Mouse (Mus musculus) heart, embryonic 16.5 days (tissue): ENCODE measurements around the gene Frzb. TPM values are rescaled to one million over a fixed set of nuclear protein-coding genes. Genes with fewer than 3 reads are reported as not detected.
A peak's percentile ranks its signal among the peaks of the same experiment; 100 is the strongest.

Source experiments
- ATAC-seq: fragments of 200-750 bp; cut with Nextera tagmentation; replicated peaks from 2 replicates; pipeline ENCODE4 v1.8.0; 2017; ENCODE audit warnings: moderate number of reproducible peaks; ENCODE audit not compliant: insufficient read depth, low FRiP score; ENCODE audit errors: extremely low read depth
- H3K27ac ChIP-seq: fragments of 300-500 bp; sonication (generic); 2 replicates; pipeline ENCODE4 v1.5.1; 2014; ENCODE audit warnings: mild to moderate bottlenecking, low read length, control low read depth, moderate library complexity
- H3K27me3 ChIP-seq: fragments of 300-500 bp; sonication (generic); 2 replicates; pipeline ENCODE4 v1.6.1; 2014; ENCODE audit warnings: low read length, mixed read lengths; ENCODE audit not compliant: control insufficient read depth, insufficient read depth
- H3K36me3 ChIP-seq: fragments of 300-500 bp; sonication (generic); 2 replicates; pipeline ENCODE4 v1.6.1; 2014; ENCODE audit not compliant: control insufficient read depth, insufficient read depth
- H3K4me1 ChIP-seq: fragments of 300-500 bp; sonication (generic); 2 replicates; pipeline ENCODE4 v1.6.1; 2014; ENCODE audit warnings: low read length, mixed read lengths; ENCODE audit not compliant: control insufficient read depth, insufficient read depth
- H3K4me2 ChIP-seq: fragments of 300-500 bp; sonication (generic); 2 replicates; pipeline ENCODE4 v1.6.1; 2014; ENCODE audit warnings: low read depth, mild to moderate bottlenecking, control low read depth, low read length
- H3K4me3 ChIP-seq: fragments of 300-500 bp; sonication (generic); 2 replicates; pipeline ENCODE4 v1.5.1; 2014; ENCODE audit warnings: mild to moderate bottlenecking, control low read depth, low read length
- H3K9ac ChIP-seq: fragments of 300-500 bp; sonication (generic); 2 replicates; pipeline ENCODE4 v1.6.1; 2014; ENCODE audit warnings: low read length, control low read depth
- H3K9me3 ChIP-seq: fragments of 300-500 bp; sonication (generic); replicated peaks from 2 replicates; pipeline ENCODE4 v1.6.1; 2016; ENCODE audit warnings: low read length; ENCODE audit not compliant: control insufficient read depth
- WGBS: fragments of 180-500 bp; shearing (Covaris S2); extraction: QIAGEN DNeasy Blood & Tissue Kit; methylation state at CpG from one replicate; pipeline ENCODE4 v1.1.7; 2014; 5-methylcytosine and 5-hydroxymethylcytosine counted together
- polyA plus RNA-seq: library from polyadenylated mRNA; unstranded; fragments of >200 nt; fragmentation: Nextera tagmentation; extraction: Ambion mirVana; gene quantifications from 2 replicates; pipeline ENCODE4 v1.2.1, GENCODE M21; 2015

The Frzb gene
- polyA plus RNA-seq, 1 experiment from 2014 or later, result 6.5 TPM

DNA sequence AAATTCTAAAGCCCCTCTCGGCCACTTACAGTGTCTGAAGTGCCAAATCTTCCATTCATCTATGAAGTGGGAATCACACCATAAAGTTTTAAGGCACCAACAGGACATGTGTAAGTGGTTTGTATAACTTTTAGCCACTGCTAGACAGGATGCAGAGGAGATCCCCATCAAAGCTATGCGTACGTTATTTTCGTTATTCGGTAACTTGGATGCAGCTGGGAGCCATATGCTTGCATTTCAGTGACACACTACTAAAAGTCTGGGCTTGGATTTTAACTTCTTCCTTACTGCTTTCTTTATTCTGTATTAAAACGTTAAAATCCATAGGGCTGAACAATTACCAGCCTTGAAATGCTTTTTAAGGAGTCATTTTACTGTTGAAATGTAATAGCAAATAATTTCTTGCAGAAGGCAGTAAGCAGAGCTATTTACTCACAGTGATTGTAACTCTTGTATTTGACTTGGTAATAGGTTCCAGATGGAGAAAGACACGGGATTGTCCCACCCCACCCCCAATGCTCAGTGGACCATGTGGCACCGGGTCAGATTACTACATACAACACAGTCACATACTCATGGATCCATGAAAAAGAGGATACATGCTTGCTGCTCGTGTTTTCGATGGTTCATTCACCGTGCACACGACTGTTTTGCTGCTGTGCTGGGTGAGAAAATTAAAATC, 37.4 kb downstream of the Frzb start:
- ATAC-seq, result no peak
- no peak overlapping the region for H3K4me2 ChIP-seq
- no peaks in the 10 kb centered on the region for H3K9me3 ChIP-seq
- H3K4me3 ChIP-seq, result no peak overlapping the region
- H3K36me3 ChIP-seq, result no peaks in the 10 kb centered on the region
- H3K27ac ChIP-seq, result no peak overlapping the region
- WGBS, result 71% methylated on average over 12 of the region's 12 CpGs
- H3K27me3 ChIP-seq, result no peaks in the 10 kb centered on the region
- H3K9ac ChIP-seq, result no peak overlapping the region
- H3K4me1 ChIP-seq, result no peaks in the 10 kb centered on the region

DNA sequence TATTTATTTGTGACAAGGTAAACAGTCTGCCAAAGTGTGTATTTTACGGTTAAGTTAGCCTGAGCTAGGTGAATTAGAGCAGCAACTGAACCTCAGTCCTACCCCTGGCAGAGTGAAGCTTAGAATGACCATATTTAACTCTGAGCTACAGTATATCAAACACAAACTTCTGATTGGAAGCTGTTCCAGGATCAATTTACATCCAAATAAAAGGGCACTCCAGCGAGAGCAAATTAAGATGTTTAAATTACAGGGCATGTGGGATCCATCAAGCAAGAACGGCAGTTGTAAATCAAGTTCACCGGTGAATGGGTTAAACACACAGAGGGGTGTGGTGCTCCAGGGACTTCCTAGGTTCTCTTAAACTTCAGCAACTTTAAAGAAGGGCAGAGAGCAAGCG, 42.7 kb downstream of the Frzb start:
- H3K4me1 ChIP-seq, result no peaks in the 10 kb centered on the region
- no peak overlapping the region for H3K4me3 ChIP-seq
- H3K9ac ChIP-seq, result no peak overlapping the region
- H3K4me2 ChIP-seq, result no peak overlapping the region
- H3K27me3 ChIP-seq, result no peaks in the 10 kb centered on the region
- no peak overlapping the region for H3K27ac ChIP-seq
- WGBS, result 52% methylated on average over 5 of the region's 5 CpGs
- no peaks in the 10 kb centered on the region for H3K9me3 ChIP-seq
- no peaks in the 10 kb centered on the region for H3K36me3 ChIP-seq
- no peak for ATAC-seq

DNA sequence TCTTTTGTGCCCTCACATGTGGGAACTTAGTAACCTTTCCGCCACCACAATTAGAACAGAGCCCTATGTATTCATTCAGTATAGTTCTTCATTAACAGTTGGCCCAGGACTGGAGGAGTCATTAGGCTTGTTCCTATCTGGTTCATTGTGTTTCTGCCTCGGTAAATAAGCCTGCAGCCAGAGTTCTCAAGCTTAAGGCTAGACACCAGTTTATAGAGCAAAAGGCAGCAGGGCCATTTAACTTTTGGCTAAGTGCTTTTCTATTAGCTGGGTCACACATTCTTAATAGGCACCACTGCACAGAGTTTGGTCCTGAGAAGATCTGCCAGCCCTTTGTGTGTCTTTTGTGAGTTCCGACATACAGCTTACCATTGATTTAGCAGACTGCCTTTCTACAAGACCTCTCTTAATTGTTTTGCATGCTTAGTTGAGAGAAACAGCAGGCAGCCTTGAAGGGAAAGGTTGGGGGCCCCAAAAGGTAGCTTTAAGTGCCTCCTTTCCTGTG, 48.8 kb downstream of the Frzb start:
- Histone ChIP-seq H3K36me3 (no peaks in the 10 kb centered on the region), H3K4me3 (no peak overlapping the region), H3K9me3 (no peaks in the 10 kb centered on the region), H3K9ac (no peak overlapping the region), H3K4me2 (no peak overlapping the region), H3K27ac (no peak overlapping the region), H3K27me3 (no peaks in the 10 kb centered on the region), H3K4me1 (no peaks in the 10 kb centered on the region)
- ATAC-seq, result no peak
- 44% methylated on average over 3 of the region's 3 CpGs for WGBS

DNA sequence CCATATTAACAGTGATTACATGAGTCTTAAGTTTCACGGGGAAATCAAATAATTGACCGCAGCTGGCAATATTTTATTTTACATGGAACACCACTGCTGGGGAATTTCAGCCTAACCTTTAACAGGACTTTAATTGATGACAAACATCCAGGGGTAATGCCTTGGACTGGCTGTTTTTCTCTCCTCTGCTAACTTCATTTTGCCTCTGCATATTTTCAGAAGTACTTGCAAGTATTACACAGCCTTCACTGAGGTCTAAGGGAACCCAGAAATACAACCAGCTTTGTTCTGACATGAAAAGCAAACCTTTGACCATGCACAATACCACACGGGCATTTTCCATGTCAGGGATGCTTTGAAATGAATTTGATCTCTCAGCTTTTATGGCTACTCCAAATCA, 50.6 kb downstream of the Frzb start:
- ATAC-seq, result no peak
- no peaks in the 10 kb centered on the region for H3K27me3 ChIP-seq
- WGBS, result 71% methylated on average over 3 of the region's 3 CpGs
- no peaks in the 10 kb centered on the region for H3K9me3 ChIP-seq
- no peak overlapping the region for H3K4me3 ChIP-seq
- H3K4me2 ChIP-seq, result no peak overlapping the region
- H3K4me1 ChIP-seq, result no peaks in the 10 kb centered on the region
- H3K36me3 ChIP-seq, result no peaks in the 10 kb centered on the region
- no peak overlapping the region for H3K9ac ChIP-seq
- no peak overlapping the region for H3K27ac ChIP-seq

DNA sequence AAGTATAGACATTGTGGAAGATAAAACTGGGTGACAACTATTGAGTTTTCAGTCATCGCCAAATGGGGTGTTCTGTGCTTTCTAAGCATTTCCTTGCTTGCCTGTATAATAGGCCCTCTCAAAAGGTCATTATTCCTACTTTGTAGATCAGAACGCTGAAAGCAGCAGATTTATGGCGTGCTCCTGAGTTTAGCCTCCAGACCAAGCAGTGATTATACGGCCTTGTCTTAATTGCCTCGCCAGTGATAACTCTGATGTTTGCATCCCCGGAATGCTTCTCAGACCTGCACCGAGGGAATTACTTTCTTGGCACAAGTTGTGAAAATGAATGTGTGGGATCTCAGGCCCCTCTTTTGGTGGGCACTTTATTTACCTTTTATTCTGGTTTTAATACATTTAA, 51.4 kb downstream of the Frzb start:
- H3K9ac ChIP-seq, result no peak overlapping the region
- H3K9me3 ChIP-seq, result no peaks in the 10 kb centered on the region
- H3K4me1 ChIP-seq, result no peaks in the 10 kb centered on the region
- H3K4me2 ChIP-seq, result no peak overlapping the region
- ATAC-seq, result no peak
- no peaks in the 10 kb centered on the region for H3K36me3 ChIP-seq
- no peaks in the 10 kb centered on the region for H3K27me3 ChIP-seq
- 52% methylated on average over 7 of the region's 7 CpGs for WGBS
- H3K27ac ChIP-seq, result no peak overlapping the region
- no peak overlapping the region for H3K4me3 ChIP-seq

DNA sequence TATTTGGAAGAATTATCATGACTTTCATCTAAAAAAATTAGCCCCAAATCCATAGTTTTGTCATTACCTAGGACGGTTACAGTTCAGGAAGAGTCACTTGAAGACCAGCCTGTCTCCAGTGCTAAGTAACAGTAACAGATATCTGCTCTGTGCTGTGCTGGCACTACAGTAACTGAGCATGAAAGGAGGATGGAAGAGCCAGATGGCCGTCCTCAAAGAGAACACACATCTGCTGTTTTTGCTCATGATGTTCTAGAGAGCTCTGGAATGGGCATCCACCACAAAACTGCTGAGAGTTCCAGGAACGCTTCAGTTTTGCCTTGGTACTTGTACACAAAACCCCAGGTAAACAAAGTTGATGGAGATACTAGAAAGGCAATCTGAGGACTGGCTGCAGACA, 59.1 kb downstream of the Frzb start:
- Histone ChIP-seq H3K4me3 (no peak overlapping the region), H3K4me2 (no peak overlapping the region), H3K4me1 (peaks cover 7% of the 10 kb centered on the region), H3K9me3 (no peaks in the 10 kb centered on the region), H3K27me3 (no peaks in the 10 kb centered on the region), H3K36me3 (no peaks in the 10 kb centered on the region), H3K27ac (no peak overlapping the region), H3K9ac (no peak overlapping the region)
- WGBS, result 59% methylated on average over 3 of the region's 3 CpGs
- no peak for ATAC-seq

DNA sequence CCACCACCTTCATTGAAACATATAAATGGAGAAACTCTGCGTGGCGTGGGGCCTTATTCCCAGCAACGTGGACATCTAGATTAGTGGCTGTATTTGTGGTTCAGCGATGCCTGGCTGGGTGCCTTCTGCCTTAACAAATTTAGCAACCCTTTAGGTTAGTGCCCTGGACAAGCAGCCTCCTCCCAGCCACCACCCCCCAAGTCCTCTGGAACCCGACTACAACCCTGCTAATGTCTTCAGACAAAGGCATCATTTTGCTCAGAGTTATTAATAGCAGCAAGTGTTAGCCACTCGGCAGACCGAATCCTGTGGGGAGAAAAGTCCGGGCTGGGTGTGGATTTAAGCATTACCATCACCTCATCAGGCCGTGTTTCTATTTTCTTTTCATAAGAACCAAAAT, 59.8 kb downstream of the Frzb start:
- Histone ChIP-seq H3K27me3 (no peaks in the 10 kb centered on the region), H3K36me3 (no peaks in the 10 kb centered on the region), H3K4me3 (no peak overlapping the region), H3K9ac (no peak overlapping the region), H3K9me3 (no peaks in the 10 kb centered on the region), H3K4me2 (peak overlapping the region; percentile 22; the same call in 1 of the 2 replicates), H3K4me1 (peaks cover 7% of the 10 kb centered on the region), H3K27ac (peak overlapping the region; percentile 45)
- ATAC-seq, result peak; percentile 52
- whole genome bisulfite sequencing, result 33% methylated on average over 9 of the region's 9 CpGs

DNA sequence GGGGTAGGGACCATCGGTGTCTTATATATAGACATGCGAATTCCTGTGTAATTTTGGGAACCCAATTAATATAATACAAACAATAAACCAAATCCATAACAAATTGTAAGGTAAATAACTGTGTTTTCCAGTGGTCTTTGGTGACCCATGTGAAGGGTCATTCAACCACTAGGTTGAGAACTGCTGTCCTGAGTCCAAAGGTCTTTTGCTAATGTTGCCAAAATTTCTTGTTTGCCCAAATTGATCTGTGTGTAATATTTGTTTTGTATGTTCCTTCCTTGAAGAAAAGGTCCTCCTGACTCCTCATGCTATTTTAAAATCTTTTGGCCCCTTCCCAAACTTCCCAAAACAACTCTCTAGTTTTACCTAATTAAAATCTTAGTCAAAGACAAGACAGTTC, 61.2 kb downstream of the Frzb start:
- H3K4me2 ChIP-seq, result no peak overlapping the region
- H3K4me3 ChIP-seq, result no peak overlapping the region
- peaks cover 7% of the 10 kb centered on the region for H3K4me1 ChIP-seq
- no peaks in the 10 kb centered on the region for H3K36me3 ChIP-seq
- H3K9me3 ChIP-seq, result no peaks in the 10 kb centered on the region
- H3K27ac ChIP-seq, result no peak overlapping the region
- ATAC-seq, result no peak
- 94% methylated on average over 2 of the region's 2 CpGs for WGBS
- H3K9ac ChIP-seq, result no peak overlapping the region
- H3K27me3 ChIP-seq, result no peaks in the 10 kb centered on the region

DNA sequence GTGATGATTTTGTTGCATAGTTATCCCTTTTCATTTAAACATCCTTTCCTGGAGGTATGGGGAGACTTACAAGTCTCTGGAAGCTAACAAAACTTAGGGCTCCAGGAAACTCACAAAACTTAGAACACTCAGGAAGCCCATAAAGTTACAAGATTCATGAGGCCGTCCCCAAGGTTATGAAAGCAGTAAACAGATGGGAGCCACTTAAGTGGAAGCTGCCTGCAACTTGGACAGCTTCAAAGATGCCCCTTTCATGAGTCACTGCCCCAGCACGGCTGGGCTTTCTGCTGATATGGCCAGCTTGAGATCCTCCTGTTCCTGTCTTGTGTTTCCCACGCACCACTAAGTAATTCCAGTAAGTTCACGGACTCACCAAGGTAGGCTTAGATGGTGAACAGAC, 63.0 kb downstream of the Frzb start:
- Histone ChIP-seq H3K4me2 (no peak overlapping the region), H3K27ac (no peak overlapping the region), H3K9ac (no peak overlapping the region), H3K27me3 (no peaks in the 10 kb centered on the region), H3K4me3 (no peak overlapping the region), H3K9me3 (no peaks in the 10 kb centered on the region), H3K36me3 (no peaks in the 10 kb centered on the region), H3K4me1 (peaks cover 7% of the 10 kb centered on the region)
- 43% methylated on average over 4 of the region's 4 CpGs for WGBS
- ATAC-seq, result no peak
